Mouse (Mus musculus) liver, embryonic 14.5 days (tissue): ENCODE results near the gene Anks1b. TPM values are rescaled to one million over a fixed set of nuclear protein-coding genes. Genes with fewer than 3 reads are reported as not detected.

Experiments used
- ATAC-seq: fragments of 200-750 bp; cut with Nextera tagmentation; 2 replicates; pipeline ENCODE4 v1.8.0; 2017; ENCODE audit warnings: moderate number of reproducible peaks, mild to moderate bottlenecking, moderate library complexity; ENCODE audit not compliant: insufficient read depth
- DNase-seq, 3 experiments: peaks; one replicate each; pipeline ENCODE4 v3.0.0-alpha.2; 2012 to 2013; ENCODE audit warnings: low read depth in 3 of 3, low spot score in 3 of 3
- H3K27ac ChIP-seq: fragments of 300-500 bp; sonication (generic); 2 replicates; pipeline ENCODE4 v1.5.1; 2014; ENCODE audit warnings: moderate library complexity, mild to moderate bottlenecking, control low read depth, inconsistent platforms
- H3K27me3 ChIP-seq: fragments of 300-500 bp; sonication (generic); 2 replicates; pipeline ENCODE4 v1.6.1; 2014; ENCODE audit warnings: mild to moderate bottlenecking, low read length, moderate library complexity; ENCODE audit not compliant: control insufficient read depth, insufficient read depth
- H3K36me3 ChIP-seq: fragments of 300-500 bp; sonication (generic); replicated peaks from 2 replicates; pipeline ENCODE4 v1.6.1; 2014; ENCODE audit warnings: low read depth; ENCODE audit not compliant: control insufficient read depth, insufficient read depth
- H3K4me1 ChIP-seq, 2 experiments: fragments of 200-500 bp in 1 of 2; fragments of 300-500 bp in 1 of 2; sonication (generic) in 1 of 2; replicated peaks; 2 replicates each; pipeline ENCODE4 v1.6.1; 2012 to 2014; ENCODE audit warnings: antibody characterized with exemption in 1 of 2, inconsistent platforms in 1 of 2, low read length in 1 of 2; ENCODE audit not compliant: control insufficient read depth in 2 of 2, insufficient read depth in 2 of 2
- H3K4me2 ChIP-seq: fragments of 300-500 bp; sonication (generic); 2 replicates; pipeline ENCODE4 v1.6.1; 2014; ENCODE audit warnings: low read depth, mild to moderate bottlenecking, control low read depth, moderate library complexity
- H3K4me3 ChIP-seq, 2 experiments: fragments of 200-500 bp in 1 of 2; fragments of 300-500 bp in 1 of 2; sonication (generic) in 1 of 2; 2 replicates each; pipeline ENCODE4 v1.5.1; 2012 to 2014; ENCODE audit warnings: low read depth in 2 of 2, low read length in 2 of 2, mild to moderate bottlenecking in 2 of 2, control low read depth in 1 of 2, inconsistent platforms in 1 of 2, moderate library complexity in 1 of 2; ENCODE audit not compliant: insufficient read depth in 1 of 2
- H3K9ac ChIP-seq: fragments of 300-500 bp; sonication (generic); replicated peaks from 2 replicates; pipeline ENCODE4 v1.6.1; 2014; ENCODE audit warnings: mild to moderate bottlenecking, control low read depth, moderate library complexity
- H3K9me3 ChIP-seq: fragments of 300-500 bp; sonication (generic); 2 replicates; pipeline ENCODE4 v1.6.1; 2016; ENCODE audit warnings: low read length, mixed read lengths; ENCODE audit not compliant: control insufficient read depth
- CTCF ChIP-seq: IDR thresholded peaks from 2 replicates; pipeline ENCODE4 v1.5.1; 2016; ENCODE audit warnings: antibody characterized with exemption, low read depth, control low read depth
- EP300 ChIP-seq: IDR thresholded peaks from 2 replicates; pipeline ENCODE4 v1.6.1; 2016; ENCODE audit warnings: antibody characterized with exemption, low read depth
- whole genome bisulfite sequencing: fragments of 180-500 bp; shearing (Covaris S2); extraction: QIAGEN DNeasy Blood & Tissue Kit; methylation state at CpG from one replicate; pipeline ENCODE4 v1.1.7; 2014; ENCODE audit not compliant: insufficient replicate concordance; 5-methylcytosine and 5-hydroxymethylcytosine counted together
- polyA plus RNA-seq, 2 experiments: library from polyadenylated mRNA; depleted of rRNA in 1 of 2; stranded (reverse) in 1 of 2; unstranded in 1 of 2; fragments of >200 nt; fragmentation: Nextera tagmentation in 1 of 2; extraction: Ambion mirVana in 1 of 2; gene quantifications; 2 replicates each; pipeline versions ENCODE4 v1.2.1 to v1.2.3; 2012 to 2014

Anks1b gene
- polyA plus RNA-seq, 2 experiments, result not detected

GRCm38 (mm10) chr10:90947608-90948373 lies 1074.5 kb downstream of the Anks1b start:
- Histone ChIP-seq H3K27me3 (no peaks in the 10 kb centered on the region), H3K4me2 (no peak overlapping the region), H3K4me3 (no peak overlapping the region), H3K36me3 (no peaks in the 10 kb centered on the region), H3K27ac (no peak overlapping the region), H3K9ac (no peak overlapping the region), H3K9me3 (no peaks in the 10 kb centered on the region), H3K4me1 (no peaks in the 10 kb centered on the region)
- ATAC-seq (no peak), DNase-seq (no peak)
- WGBS, result 74% methylated on average over 18 of the region's 18 CpGs
- TF ChIP-seq CTCF, result no peak
- no peak for TF ChIP-seq EP300

GRCm38 (mm10) chr10:90953103-90953709 lies 1079.9 kb downstream of the Anks1b start:
- Histone ChIP-seq H3K9ac (no peak overlapping the region), H3K4me3 (no peak overlapping the region), H3K36me3 (no peaks in the 10 kb centered on the region), H3K9me3 (no peaks in the 10 kb centered on the region), H3K27me3 (no peaks in the 10 kb centered on the region), H3K27ac (no peak overlapping the region), H3K4me1 (no peaks in the 10 kb centered on the region), H3K4me2 (no peak overlapping the region)
- TF ChIP-seq EP300 (no peak), CTCF (no peak)
- no peak for ATAC-seq
- 66% methylated on average over 15 of the region's 15 CpGs for WGBS
- DNase-seq, result no peak

- no peaks in the 10 kb centered on the region for H3K36me3 ChIP-seq
- no peaks in the 10 kb centered on the region for H3K27me3 ChIP-seq
- DNase-seq (no peak), ATAC-seq (no peak)
- TF ChIP-seq EP300, result no peak
- TF ChIP-seq CTCF, result no peak
- no peaks in the 10 kb centered on the region for H3K4me1 ChIP-seq
- no peak overlapping the region for H3K9ac ChIP-seq
- no peaks in the 10 kb centered on the region for H3K9me3 ChIP-seq
- H3K4me3 ChIP-seq, result no peak overlapping the region
- no peak overlapping the region for H3K4me2 ChIP-seq
- H3K27ac ChIP-seq, result no peak overlapping the region
- WGBS, result 65% methylated on average over 6 of the region's 6 CpGs
Observed at GRCm38 (mm10) chr10:90953821-90954220, 1080.5 kb downstream of the Anks1b start.

GRCm38 (mm10) chr10:90960374-90960773 lies 1087.1 kb downstream of the Anks1b start:
- no peak overlapping the region for H3K27ac ChIP-seq
- H3K36me3 ChIP-seq, result no peaks in the 10 kb centered on the region
- TF ChIP-seq EP300, result no peak
- TF ChIP-seq CTCF, result no peak
- no peaks in the 10 kb centered on the region for H3K4me1 ChIP-seq
- ATAC-seq, result no peak
- no peak overlapping the region for H3K4me3 ChIP-seq
- no peaks in the 10 kb centered on the region for H3K9me3 ChIP-seq
- WGBS, result 54% methylated on average over 7 of the region's 7 CpGs
- no peak overlapping the region for H3K4me2 ChIP-seq
- no peaks in the 10 kb centered on the region for H3K27me3 ChIP-seq
- H3K9ac ChIP-seq, result no peak overlapping the region
- no peak for DNase-seq

GRCm38 (mm10) chr10:90964511-90964910 lies 1091.2 kb downstream of the Anks1b start:
- H3K27me3 ChIP-seq, result peaks cover 18% of the 10 kb centered on the region
- no peak overlapping the region for H3K4me3 ChIP-seq
- DNase-seq (no peak), ATAC-seq (no peak)
- no peaks in the 10 kb centered on the region for H3K9me3 ChIP-seq
- no peak overlapping the region for H3K4me2 ChIP-seq
- no peak overlapping the region for H3K9ac ChIP-seq
- WGBS, result 20% methylated on average over 9 of the region's 9 CpGs
- TF ChIP-seq CTCF (no peak), EP300 (no peak)
- no peaks in the 10 kb centered on the region for H3K36me3 ChIP-seq
- H3K4me1 ChIP-seq, result no peaks in the 10 kb centered on the region
- H3K27ac ChIP-seq, result no peak overlapping the region
